Mouse (Mus musculus) liver, postnatal 0 days (tissue): Measurements from ENCODE around the gene Bid. TPM values are rescaled to one million over a fixed set of nuclear protein-coding genes. Genes with fewer than 3 reads are reported as not detected.

Experiments used
- ATAC-seq: fragments of 200-750 bp; cut with Nextera tagmentation; 2 replicates; pipeline ENCODE4 v1.8.0; 2017; ENCODE audit warnings: mild to moderate bottlenecking, moderate library complexity
- DNase-seq: peaks from one replicate; pipeline ENCODE4 v3.0.0-alpha.2; 2016
- H3K27ac ChIP-seq: fragments of 300-500 bp; sonication (generic); 2 replicates; pipeline ENCODE4 v1.5.1; 2014; ENCODE audit warnings: antibody characterized with exemption, moderate library complexity, mild to moderate bottlenecking, low read depth
- H3K27me3 ChIP-seq: fragments of 300-500 bp; sonication (generic); 2 replicates; pipeline ENCODE4 v1.6.1; 2014; ENCODE audit warnings: low read length, control low read depth, mixed read lengths; ENCODE audit not compliant: insufficient read depth
- H3K36me3 ChIP-seq: fragments of 300-500 bp; sonication (generic); replicated peaks from 2 replicates; pipeline ENCODE4 v1.6.1; 2014; ENCODE audit warnings: mild to moderate bottlenecking, control low read depth, low read length, moderate library complexity, mixed read lengths; ENCODE audit not compliant: insufficient read depth
- H3K4me1 ChIP-seq: fragments of 300-500 bp; sonication (generic); 2 replicates; pipeline ENCODE4 v1.6.1; 2014; ENCODE audit warnings: antibody characterized with exemption, mild to moderate bottlenecking, control low read depth; ENCODE audit not compliant: insufficient read depth
- H3K4me2 ChIP-seq: fragments of 300-500 bp; sonication (generic); 2 replicates; pipeline ENCODE4 v1.6.1; 2014; ENCODE audit warnings: low read depth, mild to moderate bottlenecking, low read length, moderate library complexity, mixed read lengths
- H3K4me3 ChIP-seq: fragments of 300-500 bp; sonication (generic); 2 replicates; pipeline ENCODE4 v1.5.1; 2014; ENCODE audit warnings: low read depth, low read length
- H3K9ac ChIP-seq: fragments of 300-500 bp; sonication (generic); replicated peaks from 2 replicates; pipeline ENCODE4 v1.6.1; 2014; ENCODE audit warnings: mild to moderate bottlenecking, moderate library complexity
- H3K9me3 ChIP-seq: fragments of 300-500 bp; sonication (generic); 2 replicates; pipeline ENCODE4 v1.6.1; 2016; ENCODE audit warnings: mild to moderate bottlenecking, control low read depth, low read length, mixed read lengths
- CTCF ChIP-seq: sonication (generic); IDR thresholded peaks from 2 replicates; pipeline ENCODE4 v1.5.1; 2016; ENCODE audit warnings: antibody characterized with exemption, low read depth
- EP300 ChIP-seq: IDR thresholded peaks from 2 replicates; pipeline ENCODE4 v1.6.1; 2016; ENCODE audit warnings: antibody characterized with exemption, low read depth, mild to moderate bottlenecking
- WGBS: fragments of 180-500 bp; shearing (Covaris S2); extraction: QIAGEN DNeasy Blood & Tissue Kit; methylation state at CpG from one replicate; pipeline ENCODE4 v1.1.7; 2014; ENCODE audit not compliant: insufficient replicate concordance; 5-methylcytosine and 5-hydroxymethylcytosine counted together
- polyA plus RNA-seq: library from polyadenylated mRNA; unstranded; fragments of >200 nt; fragmentation: Nextera tagmentation; extraction: Ambion mirVana; gene quantifications from 2 replicates; pipeline ENCODE4 v1.2.1, GENCODE M21; 2015

Gene Bid
- polyA plus RNA-seq, 1 experiment from 2014 or later = 24.6 TPM

DNA sequence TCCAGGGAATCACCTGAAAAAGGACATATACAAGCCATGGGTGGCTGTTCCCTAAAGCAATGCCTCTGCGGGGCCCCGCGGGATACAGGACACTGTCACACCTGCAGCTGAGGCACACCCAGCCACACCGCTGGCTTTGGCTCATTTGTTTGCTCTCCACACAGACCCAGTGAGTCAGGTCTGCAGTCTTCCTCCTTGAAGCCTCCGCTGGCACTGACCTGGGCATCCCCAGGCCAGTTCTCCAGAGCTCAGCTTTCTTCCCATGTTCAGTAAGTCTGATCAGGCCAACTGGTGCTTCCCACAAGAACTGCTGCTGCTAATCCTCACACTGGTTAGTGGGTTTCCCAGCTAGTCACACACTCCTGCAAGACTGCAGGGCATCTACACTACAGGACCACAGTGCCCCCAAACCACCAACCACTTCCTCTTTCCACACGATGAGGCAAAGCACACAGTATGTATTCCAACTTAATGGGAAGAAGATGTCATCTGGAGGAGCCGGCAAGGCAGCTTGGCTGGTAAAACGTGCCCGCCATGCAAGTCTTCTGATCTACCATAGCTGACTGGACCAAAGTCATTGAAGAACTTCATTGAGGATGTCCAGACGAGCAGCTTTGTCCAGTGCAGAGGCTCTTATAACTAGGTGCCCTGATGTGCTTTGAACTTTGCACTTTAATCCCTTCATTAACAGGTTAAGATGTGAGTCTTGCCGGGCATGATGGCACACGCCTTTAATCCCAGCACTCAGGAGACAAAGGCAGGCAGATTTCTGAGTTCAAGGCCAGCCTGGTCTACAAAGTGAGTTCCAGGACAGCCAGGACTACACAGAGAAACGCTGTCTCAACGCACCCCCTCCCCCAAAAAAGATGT is 14.6 kb downstream of the Bid start:
- Histone ChIP-seq H3K4me3 (no peak overlapping the region), H3K4me1 (peaks cover 10% of the 10 kb centered on the region), H3K27ac (no peak overlapping the region), H3K27me3 (no peaks in the 10 kb centered on the region), H3K9me3 (no peaks in the 10 kb centered on the region), H3K36me3 (peaks cover 12% of the 10 kb centered on the region), H3K9ac (no peak overlapping the region), H3K4me2 (no peak overlapping the region)
- TF ChIP-seq CTCF (no peak), EP300 (no peak)
- ATAC-seq (no peak), DNase-seq (peak; percentile 31)
- WGBS = 69% methylated on average over 14 of the region's 14 CpGs

DNA sequence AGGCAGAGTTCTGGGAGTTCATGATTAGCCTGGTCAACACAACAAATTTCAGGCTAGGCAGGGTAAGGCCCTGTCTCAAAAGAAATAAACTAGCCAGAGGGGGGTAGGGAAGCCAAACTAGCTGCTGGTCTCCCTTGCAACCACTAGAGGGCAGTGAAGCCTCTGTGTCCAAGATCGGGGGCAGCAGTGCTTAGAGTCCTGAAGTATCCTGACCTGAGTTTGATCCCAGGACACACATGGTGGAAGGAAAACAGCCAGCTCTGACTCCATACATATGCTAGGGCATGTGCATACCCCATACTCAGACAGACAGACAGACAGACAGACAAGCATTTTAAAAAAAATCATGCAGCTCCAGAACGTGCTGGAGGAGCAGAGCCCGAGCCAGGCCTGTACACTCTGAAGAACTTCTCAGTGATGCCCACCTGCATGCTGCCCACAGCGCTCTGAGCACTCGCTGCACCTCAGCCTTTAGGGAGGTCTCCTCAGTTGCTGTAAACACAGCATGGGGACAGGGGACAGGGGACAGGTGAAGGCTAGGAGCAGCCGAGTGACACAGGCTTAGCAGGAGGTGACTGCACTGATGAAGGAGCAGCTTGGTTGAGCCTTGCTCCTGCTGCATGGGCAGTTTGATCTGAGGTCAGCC is 18.3 kb downstream of the Bid start:
- TF ChIP-seq EP300 = no peak
- peak; percentile 96 for TF ChIP-seq CTCF
- peak; percentile 57 for DNase-seq

DNA sequence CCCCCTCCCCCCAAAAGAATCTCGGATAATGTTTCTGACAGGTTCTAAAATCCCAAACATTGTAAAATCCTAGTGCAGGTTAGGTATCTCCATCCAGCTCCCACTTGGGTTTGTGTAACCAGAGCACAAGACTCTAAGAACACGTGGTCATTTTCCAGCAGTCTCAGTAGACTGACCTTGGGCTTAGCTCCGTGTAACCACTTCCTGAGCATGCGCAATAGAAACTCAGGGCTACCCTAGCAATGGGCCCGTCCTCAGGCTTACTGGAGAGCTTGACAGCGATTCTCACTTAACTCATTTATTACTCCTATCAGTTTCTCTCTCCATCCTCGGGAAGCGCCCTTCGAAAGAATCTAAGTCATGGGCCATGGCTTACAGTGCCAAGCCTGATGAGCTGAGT is 22.1 kb downstream of the Bid start:
- no peaks in the 10 kb centered on the region for H3K9me3 ChIP-seq
- TF ChIP-seq EP300 = no peak
- no peak for TF ChIP-seq CTCF
- WGBS = 76% methylated on average over 9 of the region's 9 CpGs
- no peak overlapping the region for H3K4me2 ChIP-seq
- DNase-seq (no peak), ATAC-seq (no peak)
- no peak overlapping the region for H3K27ac ChIP-seq
- H3K27me3 ChIP-seq = no peaks in the 10 kb centered on the region
- no peaks in the 10 kb centered on the region for H3K4me1 ChIP-seq
- no peak overlapping the region for H3K4me3 ChIP-seq
- peaks cover 56% of the 10 kb centered on the region for H3K36me3 ChIP-seq
- H3K9ac ChIP-seq = no peak overlapping the region

More for the DNA sequence above, 18.3 kb downstream of the Bid start:
- no peaks in the 10 kb centered on the region for H3K9me3 ChIP-seq
- H3K4me2 ChIP-seq = no peak overlapping the region
- 66% methylated on average over 6 of the region's 6 CpGs for WGBS
- ATAC-seq = peak; percentile 60
- no peaks in the 10 kb centered on the region for H3K27me3 ChIP-seq
- H3K4me1 ChIP-seq = no peaks in the 10 kb centered on the region; the same call in 1 of the 2 replicates
- H3K9ac ChIP-seq = no peak overlapping the region
- H3K27ac ChIP-seq = no peak overlapping the region
- no peak overlapping the region for H3K4me3 ChIP-seq
- H3K36me3 ChIP-seq = peaks cover 33% of the 10 kb centered on the region

DNA sequence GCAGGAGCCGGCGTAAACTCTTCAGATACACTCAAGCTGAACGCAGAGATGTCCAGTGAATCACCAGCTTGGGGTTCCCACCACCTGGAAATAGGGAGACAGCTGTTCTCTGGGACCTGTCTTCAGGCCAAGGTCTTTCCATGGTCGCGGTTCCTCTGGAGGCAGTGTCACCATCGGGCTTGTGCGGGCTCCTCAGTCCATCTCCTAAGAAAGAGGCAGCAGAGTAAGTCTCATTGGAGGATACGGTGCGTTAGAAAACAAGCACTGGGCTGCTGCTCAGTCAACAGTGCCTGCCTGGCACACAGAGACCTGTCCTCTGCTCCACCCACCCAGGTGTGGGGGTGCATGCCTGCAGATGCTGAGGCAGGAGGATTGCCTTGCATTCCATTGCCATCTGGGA is 22.6 kb downstream of the Bid start:
- Histone ChIP-seq H3K4me2 (no peak overlapping the region), H3K4me3 (no peak overlapping the region), H3K9ac (no peak overlapping the region), H3K27ac (no peak overlapping the region), H3K36me3 (peaks cover 60% of the 10 kb centered on the region), H3K27me3 (no peaks in the 10 kb centered on the region), H3K9me3 (no peaks in the 10 kb centered on the region), H3K4me1 (no peaks in the 10 kb centered on the region)
- no peak for TF ChIP-seq CTCF
- TF ChIP-seq EP300 = no peak
- DNase-seq = no peak
- 96% methylated on average over 9 of the region's 9 CpGs for WGBS
- no peak for ATAC-seq

DNA sequence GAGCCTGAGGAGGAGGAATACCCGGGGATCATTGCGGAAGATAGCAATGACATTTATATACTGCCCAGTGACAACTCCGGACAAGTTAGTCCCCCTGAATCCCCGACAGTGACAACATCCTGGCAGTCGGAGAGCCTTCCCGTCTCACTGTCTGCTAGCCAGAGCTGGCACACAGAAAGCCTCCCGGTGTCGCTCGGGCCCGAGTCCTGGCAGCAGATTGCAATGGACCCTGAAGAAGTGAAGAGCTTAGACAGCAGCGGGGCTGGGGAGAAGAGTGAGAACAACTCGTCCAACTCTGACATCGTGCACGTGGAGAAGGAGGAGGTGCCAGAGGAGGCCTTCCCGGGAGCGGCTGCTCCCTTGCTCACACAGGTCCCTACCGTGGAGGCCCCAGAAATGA is 30.0 kb downstream of the Bid start:
- ATAC-seq (no peak), DNase-seq (no peak)
- Histone ChIP-seq H3K9me3 (no peaks in the 10 kb centered on the region), H3K4me2 (no peak overlapping the region), H3K36me3 (peaks cover 73% of the 10 kb centered on the region), H3K27me3 (no peaks in the 10 kb centered on the region), H3K4me1 (no peaks in the 10 kb centered on the region), H3K9ac (no peak overlapping the region), H3K4me3 (no peak overlapping the region), H3K27ac (no peak overlapping the region)
- WGBS = 89% methylated on average over 17 of the region's 17 CpGs
- TF ChIP-seq CTCF (no peak), EP300 (no peak)

DNA sequence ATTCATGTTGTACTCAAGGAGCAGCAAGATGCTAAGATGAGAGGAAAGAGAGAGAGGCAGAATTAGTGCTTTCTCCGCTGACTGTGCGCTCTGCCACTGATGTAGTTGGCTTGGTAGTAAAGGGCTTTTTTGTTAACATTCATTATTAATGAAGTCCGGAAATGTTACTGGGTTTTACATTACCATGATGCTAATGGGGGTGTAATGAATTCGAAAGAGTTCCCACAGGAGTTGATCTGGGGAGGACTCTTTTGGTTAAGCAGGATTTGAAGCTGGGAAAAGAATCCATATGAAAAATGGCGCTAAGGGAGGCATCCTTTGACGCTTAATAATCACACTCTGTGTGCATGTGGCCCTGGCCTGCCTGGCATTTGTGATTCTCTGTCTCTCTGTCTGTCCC is 32.2 kb downstream of the Bid start:
- no peak overlapping the region for H3K9ac ChIP-seq
- ATAC-seq (no peak), DNase-seq (no peak)
- peaks cover 74% of the 10 kb centered on the region for H3K36me3 ChIP-seq
- H3K4me3 ChIP-seq = no peak overlapping the region
- no peak for TF ChIP-seq CTCF
- TF ChIP-seq EP300 = no peak
- no peak overlapping the region for H3K4me2 ChIP-seq
- no peaks in the 10 kb centered on the region for H3K4me1 ChIP-seq
- H3K27me3 ChIP-seq = no peaks in the 10 kb centered on the region
- no peak overlapping the region for H3K27ac ChIP-seq
- H3K9me3 ChIP-seq = no peaks in the 10 kb centered on the region
- WGBS = 94% methylated on average over 6 of the region's 6 CpGs
